Mouse (Mus musculus): Measurements from ENCODE around the gene Odf2. TPM values are rescaled to one million over a fixed set of nuclear protein-coding genes. Genes with fewer than 3 reads are reported as not detected.

The Odf2 gene
- 1,873 and 2,193 TPM in 2 replicates for polyA plus RNA-seq (2012; rRNA removed)

- Histone ChIP-seq H3K27me3 (ENCODE audit: control insufficient read depth, insufficient read depth, low read length) (no peaks in the 10 kb centered on the region), H3K36me3 (ENCODE audit: control insufficient read depth, insufficient read depth, low read length) (peaks cover 7% of the 10 kb centered on the region), H3K4me3 (ENCODE audit: control insufficient read depth, low read depth, low read length) (peak within 1 kb of the TSS; percentile 96), H3K4me1 (ENCODE audit: control insufficient read depth, insufficient read depth, low read length) (peaks cover 12% of the 10 kb centered on the region), H3K27ac (ENCODE audit: control insufficient read depth, insufficient read depth, low read depth, low read length) (peak within 1 kb of the TSS; percentile 98)
- TF ChIP-seq POLR2A (IDR thresholded peaks at IDR 0.05; ENCODE audit: control insufficient read depth, low read depth, low read length) (peak; percentile 96), CTCF (IDR thresholded peaks at IDR 0.05; ENCODE audit: control insufficient read depth, insufficient read depth, insufficient replicate concordance, low read depth, low read length) (no peak)
Measured at GRCm38 (mm10) chr2:29889066-29889944, at the start of gene Odf2. Odf2 (plus strand) TSS chr2:29889221.

- H3K4me3 ChIP-seq (ENCODE audit: control insufficient read depth, low read depth, low read length), result no peak overlapping the region
- H3K4me1 ChIP-seq (ENCODE audit: control insufficient read depth, insufficient read depth, low read length), result no peaks in the 10 kb centered on the region
- no peak for TF ChIP-seq POLR2A (IDR thresholded peaks at IDR 0.05; ENCODE audit: control insufficient read depth, low read depth, low read length)
- no peak for TF ChIP-seq CTCF (IDR thresholded peaks at IDR 0.05; ENCODE audit: control insufficient read depth, insufficient read depth, insufficient replicate concordance, low read depth, low read length)
- H3K27ac ChIP-seq (ENCODE audit: control insufficient read depth, insufficient read depth, low read depth, low read length), result no peak overlapping the region
- H3K36me3 ChIP-seq (ENCODE audit: control insufficient read depth, insufficient read depth, low read length), result peaks cover 3% of the 10 kb centered on the region; the same call in 1 of the 2 replicates
- no peaks in the 10 kb centered on the region for H3K27me3 ChIP-seq (ENCODE audit: control insufficient read depth, insufficient read depth, low read length)
Measured at GRCm38 (mm10) chr2:29839460-29839859, 49.6 kb upstream of the Odf2 start.

- Histone ChIP-seq H3K4me3 (ENCODE audit: control insufficient read depth, low read depth, low read length) (no peak overlapping the region), H3K27me3 (ENCODE audit: control insufficient read depth, insufficient read depth, low read length) (no peaks in the 10 kb centered on the region; the same call in 1 of the 2 replicates), H3K4me1 (ENCODE audit: control insufficient read depth, insufficient read depth, low read length) (peaks cover 11% of the 10 kb centered on the region), H3K27ac (ENCODE audit: control insufficient read depth, insufficient read depth, low read depth, low read length) (no peak overlapping the region), H3K36me3 (ENCODE audit: control insufficient read depth, insufficient read depth, low read length) (peaks cover 3% of the 10 kb centered on the region; the same call in 1 of the 2 replicates)
- TF ChIP-seq CTCF (IDR thresholded peaks at IDR 0.05; ENCODE audit: control insufficient read depth, insufficient read depth, insufficient replicate concordance, low read depth, low read length), result no peak
Measured at GRCm38 (mm10) chr2:29843231-29844105, 45.6 kb upstream of the Odf2 start.

GRCm38 (mm10) chr2:29844115-29844514, 44.9 kb upstream of the Odf2 start:
- H3K27ac ChIP-seq (ENCODE audit: control insufficient read depth, insufficient read depth, low read depth, low read length), result no peak overlapping the region
- peaks cover 3% of the 10 kb centered on the region; the same call in 1 of the 2 replicates for H3K36me3 ChIP-seq (ENCODE audit: control insufficient read depth, insufficient read depth, low read length)

GRCm38 (mm10) chr2:29844661-29845060, 44.4 kb upstream of the Odf2 start:
- Histone ChIP-seq H3K36me3 (ENCODE audit: control insufficient read depth, insufficient read depth, low read length) (peaks cover 3% of the 10 kb centered on the region; the same call in 1 of the 2 replicates), H3K27me3 (ENCODE audit: control insufficient read depth, insufficient read depth, low read length) (no peaks in the 10 kb centered on the region; the same call in 1 of the 2 replicates), H3K4me3 (ENCODE audit: control insufficient read depth, low read depth, low read length) (no peak overlapping the region), H3K27ac (ENCODE audit: control insufficient read depth, insufficient read depth, low read depth, low read length) (no peak overlapping the region), H3K4me1 (ENCODE audit: control insufficient read depth, insufficient read depth, low read length) (peaks cover 11% of the 10 kb centered on the region)
- TF ChIP-seq CTCF (IDR thresholded peaks at IDR 0.05; ENCODE audit: control insufficient read depth, insufficient read depth, insufficient replicate concordance, low read depth, low read length), result no peak
- no peak for TF ChIP-seq POLR2A (IDR thresholded peaks at IDR 0.05; ENCODE audit: control insufficient read depth, low read depth, low read length)

More at GRCm38 (mm10) chr2:29844115-29844514, 44.9 kb upstream of the Odf2 start:
- no peak overlapping the region for H3K4me3 ChIP-seq (ENCODE audit: control insufficient read depth, low read depth, low read length)
- no peak for TF ChIP-seq POLR2A (IDR thresholded peaks at IDR 0.05; ENCODE audit: control insufficient read depth, low read depth, low read length)
- peaks cover 11% of the 10 kb centered on the region for H3K4me1 ChIP-seq (ENCODE audit: control insufficient read depth, insufficient read depth, low read length)
- H3K27me3 ChIP-seq (ENCODE audit: control insufficient read depth, insufficient read depth, low read length), result no peaks in the 10 kb centered on the region; the same call in 1 of the 2 replicates

DNA sequence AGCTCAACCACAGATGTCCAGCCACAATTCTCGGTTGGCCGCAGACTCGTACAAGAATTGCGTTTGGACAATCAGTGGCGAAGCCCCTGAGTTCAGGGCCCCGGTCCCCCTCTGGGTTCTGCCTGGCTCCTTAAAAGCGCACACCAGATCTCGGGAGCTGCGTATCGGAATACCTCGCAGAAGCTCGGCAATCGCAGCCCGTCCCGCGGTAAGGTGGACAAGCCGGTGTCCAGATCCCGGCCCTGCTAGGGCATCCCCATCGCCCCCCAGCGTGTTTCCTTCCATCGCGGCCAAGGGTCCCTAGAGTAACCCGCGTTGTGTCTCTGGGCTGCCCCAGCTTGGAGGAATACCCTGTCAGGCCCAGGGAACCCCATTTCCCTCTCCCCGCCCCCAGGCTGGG, 43.4 kb upstream of the Odf2 start:
- Histone ChIP-seq H3K4me3 (ENCODE audit: control insufficient read depth, low read depth, low read length) (peak overlapping the region; percentile 48), H3K27me3 (ENCODE audit: control insufficient read depth, insufficient read depth, low read length) (no peaks in the 10 kb centered on the region; the same call in 1 of the 2 replicates), H3K27ac (ENCODE audit: control insufficient read depth, insufficient read depth, low read depth, low read length) (no peak overlapping the region), H3K36me3 (ENCODE audit: control insufficient read depth, insufficient read depth, low read length) (0 out of 2 replicates have a peak, but pooled peaks cover 3% of the 10 kb centered on the region), H3K4me1 (ENCODE audit: control insufficient read depth, insufficient read depth, low read length) (peaks cover 11% of the 10 kb centered on the region)
- TF ChIP-seq POLR2A (IDR thresholded peaks at IDR 0.05; ENCODE audit: control insufficient read depth, low read depth, low read length), result no peak
- no peak for TF ChIP-seq CTCF (IDR thresholded peaks at IDR 0.05; ENCODE audit: control insufficient read depth, insufficient read depth, insufficient replicate concordance, low read depth, low read length)
